Mouse (Mus musculus): ENCODE measurements around the gene Notch2. TPM values are rescaled to one million over a fixed set of nuclear protein-coding genes. Genes with fewer than 3 reads are reported as not detected.

Notch2 gene
- total and polyA plus RNA-seq, 3 experiments, result 3.3 to 11.3 (median 11.1) TPM

DNA sequence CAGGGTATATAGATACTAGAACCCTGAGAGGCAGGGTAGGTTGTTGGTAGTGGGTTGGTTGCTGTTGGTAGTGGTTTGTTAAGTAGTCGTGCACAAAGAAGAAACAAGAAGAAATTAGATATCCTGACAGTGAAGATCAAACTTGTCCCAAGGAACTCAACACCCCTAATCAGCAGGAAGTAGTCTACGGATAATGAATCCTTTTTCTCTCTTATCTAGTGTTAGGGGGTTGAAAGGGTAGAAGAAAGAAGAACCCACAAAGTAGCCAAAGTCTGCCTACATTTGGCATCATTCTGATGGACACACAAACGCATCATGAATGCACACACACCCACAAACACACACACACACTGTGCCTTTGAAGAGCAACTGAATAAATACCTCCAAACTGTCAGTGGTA is 9.1 kb upstream of the Notch2 start:
- Histone ChIP-seq H3K27ac (ENCODE audit: insufficient read depth, low read depth) (no peak overlapping the region), H3K9me3 (replicated peaks; ENCODE audit: low read length) (no peaks in the 10 kb centered on the region), H3K36me3 (replicated peaks in 1 of 2; ENCODE audit: control insufficient read depth in 1 of 2, insufficient read depth in 1 of 2, low read length in 1 of 2) (no peaks in the 10 kb centered on the region), H3K79me2 (replicated peaks; ENCODE audit: control insufficient read depth, extremely low read depth, insufficient read depth, poor library complexity, severe bottlenecking) (no peaks in the 10 kb centered on the region), H3K4me3 (replicated peaks in 1 of 3; ENCODE audit: low read depth in 2 of 3, low read length in 2 of 3, poor library complexity in 1 of 3) (no peak overlapping the region), H3K27me3 (replicated peaks) (no peaks in the 10 kb centered on the region), H3K4me2 (ENCODE audit: insufficient read depth, low read depth, poor library complexity, severe bottlenecking) (no peak overlapping the region), H3K4me1 (ENCODE audit: control insufficient read depth in 1 of 2, insufficient read depth in 2 of 2) (peaks cover 4 to 25% of the 10 kb centered on the region in 2 experiments; a peak in 2 of 4 replicates), H3K9ac (ENCODE audit: insufficient read depth, low read depth) (no peak overlapping the region)
- in situ Hi-C loops (cut with MboI; ENCODE audit: low pct_ligation_motif_present, low pct_unique_long_range_greater_than_20kb, low sequenced_read_pairs) (no loop called here), dilution Hi-C loops (cut with MboI; ENCODE audit: extremely low pct_ligation_motif_present, extremely low pct_unique_long_range_greater_than_20kb, low sequenced_read_pairs) (no loop called here)
- no peak for TF ChIP-seq EP300 (IDR thresholded peaks at IDR 0.05; ENCODE audit: low read length)
- no peak for TF ChIP-seq POLR2AphosphoS2 (IDR thresholded peaks at IDR 0.05; ENCODE audit: low read depth, low read length)
- TF ChIP-seq POLR2A (IDR thresholded peaks at IDR 0.05; ENCODE audit: low read depth, low read length), result no peak
- no peak for TF ChIP-seq JUND (conservative IDR thresholded peaks at IDR 0.05; ENCODE audit: low read depth, low read length)
- no peak for TF ChIP-seq ETS1 (conservative IDR thresholded peaks at IDR 0.05; ENCODE audit: low read depth, low read length)
- no peak for TF ChIP-seq USF2 (conservative IDR thresholded peaks at IDR 0.05; ENCODE audit: low read depth, low read length)
- no peak for TF ChIP-seq E2F4 (IDR thresholded peaks at IDR 0.05; ENCODE audit: insufficient replicate concordance, low read depth, low read length)
- no peak for TF ChIP-seq SMC3 (IDR thresholded peaks at IDR 0.05; ENCODE audit: low read depth, low read length)
- no peak for TF ChIP-seq MAX (IDR thresholded peaks at IDR 0.05; ENCODE audit: low read length)
- DNase-seq (ENCODE audit: extremely low read depth), result no peak

DNA sequence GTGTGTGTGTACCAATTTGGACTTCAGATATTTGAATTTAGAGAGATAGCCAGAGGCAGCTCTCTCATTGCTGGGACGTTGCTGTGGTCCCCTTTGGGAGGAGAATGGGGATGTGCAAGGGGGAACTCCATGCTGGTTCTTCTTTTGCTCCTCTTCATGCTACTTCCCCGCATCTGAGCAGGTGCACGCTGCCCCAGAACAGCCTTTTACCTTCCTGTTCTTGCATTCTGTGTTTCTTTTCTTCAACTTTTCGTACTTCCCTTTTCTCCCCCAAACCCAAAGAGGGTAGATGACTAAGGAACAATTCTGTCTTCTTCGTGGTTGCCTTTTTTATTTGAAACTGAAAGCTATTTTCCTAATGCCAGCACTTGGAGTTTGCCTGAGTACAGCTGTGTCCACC is 8.0 kb upstream of the Notch2 start:
- no peak overlapping the region for H3K4me3 ChIP-seq (replicated peaks in 1 of 3; ENCODE audit: low read depth in 2 of 3, low read length in 2 of 3, poor library complexity in 1 of 3)
- peak; percentile 43 for DNase-seq (ENCODE audit: extremely low read depth)
- H3K36me3 ChIP-seq (replicated peaks in 1 of 2; ENCODE audit: control insufficient read depth in 1 of 2, insufficient read depth in 1 of 2, low read length in 1 of 2), result no peaks in the 10 kb centered on the region
- peaks cover 1% of the 10 kb centered on the region for H3K27me3 ChIP-seq (replicated peaks)
- dilution Hi-C loops (cut with MboI; ENCODE audit: extremely low pct_ligation_motif_present, extremely low pct_unique_long_range_greater_than_20kb, low sequenced_read_pairs) (no loop called here), in situ Hi-C loops (cut with MboI; ENCODE audit: low pct_ligation_motif_present, low pct_unique_long_range_greater_than_20kb, low sequenced_read_pairs) (no loop called here)
- H3K4me2 ChIP-seq (ENCODE audit: insufficient read depth, low read depth, poor library complexity, severe bottlenecking), result peak overlapping the region; percentile 41; the same call in 1 of the 2 replicates
- H3K9ac ChIP-seq (ENCODE audit: insufficient read depth, low read depth), result no peak overlapping the region
- no peak for TF ChIP-seq ELF1 (IDR thresholded peaks at IDR 0.05; ENCODE audit: low read depth, low read length)
- TF ChIP-seq EP300 (IDR thresholded peaks at IDR 0.05; ENCODE audit: low read length), result 0 out of 2 replicates have a peak, but pooled peaks have one; percentile 24
- H3K27ac ChIP-seq (ENCODE audit: insufficient read depth, low read depth), result no peak overlapping the region
- H3K79me2 ChIP-seq (replicated peaks; ENCODE audit: control insufficient read depth, extremely low read depth, insufficient read depth, poor library complexity, severe bottlenecking), result no peaks in the 10 kb centered on the region
- H3K4me1 ChIP-seq (ENCODE audit: control insufficient read depth in 1 of 2, insufficient read depth in 2 of 2), result peaks cover 4 to 25% of the 10 kb centered on the region in 2 experiments; a peak in 2 of 4 replicates
- H3K9me3 ChIP-seq (replicated peaks; ENCODE audit: low read length), result no peaks in the 10 kb centered on the region

DNA sequence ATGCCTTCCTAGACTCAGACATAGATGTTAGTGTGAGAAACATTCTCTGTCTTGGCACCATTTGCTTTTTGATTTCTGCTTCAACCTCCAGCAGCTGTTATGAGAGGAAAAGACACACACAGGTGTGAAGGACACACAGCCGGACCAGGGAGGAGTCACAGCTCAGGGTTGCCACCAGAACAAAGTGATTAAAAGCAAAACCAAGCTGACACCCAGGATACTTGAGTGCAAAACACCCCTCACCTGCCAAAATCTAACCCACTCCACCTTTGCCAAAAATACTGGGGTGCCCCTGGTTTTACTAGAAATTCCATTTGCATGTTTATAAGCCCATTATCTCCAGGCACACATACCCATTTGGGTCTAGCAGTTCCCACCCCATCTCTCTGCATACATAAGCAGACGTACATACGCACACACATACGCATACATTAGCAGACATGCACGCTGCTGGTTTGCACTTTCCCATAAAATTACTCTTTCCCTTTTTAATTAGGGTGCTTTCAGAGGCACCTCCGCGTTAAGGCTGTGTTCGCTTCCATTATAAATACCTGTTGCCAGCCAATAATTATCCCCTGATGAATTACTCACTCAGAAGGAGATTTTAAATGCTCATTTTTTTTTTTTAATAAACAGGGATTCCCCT is 7.2 kb upstream of the Notch2 start:
- no peak overlapping the region for H3K4me3 ChIP-seq (replicated peaks in 1 of 3; ENCODE audit: low read depth in 2 of 3, low read length in 2 of 3, poor library complexity in 1 of 3)
- dilution Hi-C loops (cut with MboI; ENCODE audit: extremely low pct_ligation_motif_present, extremely low pct_unique_long_range_greater_than_20kb, low sequenced_read_pairs), result no loop called here
- DNase-seq (ENCODE audit: extremely low read depth), result no peak
- H3K9me3 ChIP-seq (replicated peaks; ENCODE audit: low read length), result no peaks in the 10 kb centered on the region
- H3K4me1 ChIP-seq (ENCODE audit: control insufficient read depth in 1 of 2, insufficient read depth in 2 of 2), result peaks cover 4 to 25% of the 10 kb centered on the region in 2 experiments; a peak in 2 of 4 replicates
- in situ Hi-C loops (cut with MboI; ENCODE audit: low pct_ligation_motif_present, low pct_unique_long_range_greater_than_20kb, low sequenced_read_pairs), result no loop called here
- H3K4me2 ChIP-seq (ENCODE audit: insufficient read depth, low read depth, poor library complexity, severe bottlenecking), result no peak overlapping the region
- TF ChIP-seq JUN (IDR thresholded peaks at IDR 0.05; ENCODE audit: insufficient read depth, low read depth, low read length), result no peak
- no peak for TF ChIP-seq MAZ (IDR thresholded peaks at IDR 0.05; ENCODE audit: low read depth, low read length)
- no peak for TF ChIP-seq EP300 (IDR thresholded peaks at IDR 0.05; ENCODE audit: low read length)
- no peak for TF ChIP-seq HCFC1 (IDR thresholded peaks at IDR 0.05; ENCODE audit: low read depth, low read length)
- TF ChIP-seq CHD2 (IDR thresholded peaks at IDR 0.05; ENCODE audit: low read length), result no peak
- no peak for TF ChIP-seq PAX5 (IDR thresholded peaks at IDR 0.05; ENCODE audit: low read length)
- TF ChIP-seq ZNF384 (IDR thresholded peaks at IDR 0.05; ENCODE audit: low read depth, low read length), result no peak
- no peak for TF ChIP-seq CTCF (conservative IDR thresholded peaks at IDR 0.05 in 1 of 2, IDR thresholded peaks at IDR 0.05 in 1 of 2; ENCODE audit: low read depth in 2 of 2, low read length in 2 of 2)
- no peak for TF ChIP-seq ZC3H11A (IDR thresholded peaks at IDR 0.05; ENCODE audit: low read depth, low read length)
- no peak for TF ChIP-seq POLR2AphosphoS2 (IDR thresholded peaks at IDR 0.05; ENCODE audit: low read depth, low read length)
- no peak overlapping the region for H3K9ac ChIP-seq (ENCODE audit: insufficient read depth, low read depth)
- H3K27me3 ChIP-seq (replicated peaks), result peaks cover 1% of the 10 kb centered on the region
- no peaks in the 10 kb centered on the region for H3K36me3 ChIP-seq (replicated peaks in 1 of 2; ENCODE audit: control insufficient read depth in 1 of 2, insufficient read depth in 1 of 2, low read length in 1 of 2)
- no peaks in the 10 kb centered on the region for H3K79me2 ChIP-seq (replicated peaks; ENCODE audit: control insufficient read depth, extremely low read depth, insufficient read depth, poor library complexity, severe bottlenecking)
- H3K27ac ChIP-seq (ENCODE audit: insufficient read depth, low read depth), result no peak overlapping the region

All from CH12.LX (cell line).